Mouse (Mus musculus) olfactory bulb, adult 2 months (tissue): ENCODE data around the gene Serpina9.

Experiments used
- CTCF ChIP-seq: fragments of 200-500 bp; IDR thresholded peaks from 2 replicates; pipeline ENCODE4 v1.5.1; 2012; ENCODE audit warnings: low read depth, mild to moderate bottlenecking, low read length, moderate library complexity; ENCODE audit not compliant: insufficient read depth
- POLR2A ChIP-seq: fragments of 200-500 bp; IDR thresholded peaks from 2 replicates; pipeline ENCODE4 v1.6.1; 2012; ENCODE audit warnings: mild to moderate bottlenecking, low read depth, low read length, moderate library complexity; ENCODE audit not compliant: insufficient read depth

DNA sequence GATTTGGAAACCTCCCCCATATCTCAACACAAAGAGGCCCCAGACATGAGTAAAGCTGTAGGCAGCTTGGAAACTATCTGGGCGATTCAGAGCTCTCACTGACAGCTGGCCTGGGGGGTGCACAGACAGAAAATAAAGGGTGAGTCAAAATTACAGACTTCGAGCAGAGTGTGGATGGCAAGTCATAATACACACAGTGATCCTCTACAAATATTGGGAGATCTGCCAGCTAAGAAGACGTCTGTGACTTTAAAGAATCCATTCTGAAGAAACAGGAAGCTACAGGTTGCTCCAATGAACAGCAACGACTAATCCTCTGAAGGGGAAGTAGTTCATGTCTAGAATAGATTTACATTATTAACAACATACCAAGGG, 10.3 kb downstream of the Serpina9 start:
- TF ChIP-seq POLR2A (no peak), CTCF (no peak)
